Mouse (Mus musculus) embryonic facial prominence, embryonic 15.5 days (tissue): ENCODE data around the gene Tmem140. TPM values are rescaled to one million over a fixed set of nuclear protein-coding genes. Genes with fewer than 3 reads are reported as not detected.

Experiments
- ATAC-seq: fragments of 200-750 bp; cut with Nextera tagmentation; 2 replicates; pipeline ENCODE4 v1.8.0; 2017; ENCODE audit warnings: low read depth, moderate TSS enrichment; ENCODE audit not compliant: insufficient number of reproducible peaks, low FRiP score, low TSS enrichment
- H3K27ac ChIP-seq: fragments of 300-500 bp; sonication (generic); replicated peaks from 2 replicates; pipeline ENCODE4 v1.5.1; 2015; ENCODE audit warnings: mild to moderate bottlenecking, inconsistent platforms
- H3K27me3 ChIP-seq: fragments of 300-500 bp; sonication (generic); 2 replicates; pipeline ENCODE4 v1.6.1; 2015; ENCODE audit warnings: inconsistent platforms
- H3K36me3 ChIP-seq: fragments of 300-500 bp; sonication (generic); 2 replicates; pipeline ENCODE4 v1.6.1; 2015; ENCODE audit warnings: mild to moderate bottlenecking, inconsistent platforms
- H3K4me1 ChIP-seq: fragments of 300-500 bp; sonication (generic); 2 replicates; pipeline ENCODE4 v1.6.1; 2015; ENCODE audit warnings: inconsistent platforms
- H3K4me2 ChIP-seq: fragments of 300-500 bp; sonication (generic); replicated peaks from 2 replicates; pipeline ENCODE4 v1.6.1; 2015; ENCODE audit warnings: mild to moderate bottlenecking, inconsistent platforms
- H3K4me3 ChIP-seq: fragments of 300-500 bp; sonication (generic); replicated peaks from 2 replicates; pipeline ENCODE4 v1.5.1; 2015; ENCODE audit warnings: mild to moderate bottlenecking, inconsistent platforms
- H3K9ac ChIP-seq: fragments of 300-500 bp; sonication (generic); 2 replicates; pipeline ENCODE4 v1.6.1; 2015; ENCODE audit warnings: inconsistent platforms
- H3K9me3 ChIP-seq: fragments of 300-500 bp; sonication (generic); replicated peaks from 2 replicates; pipeline ENCODE4 v1.6.1; 2016; ENCODE audit warnings: inconsistent platforms
- WGBS: fragments of 180-500 bp; shearing (Covaris S2); methylation state at CpG from one replicate; pipeline ENCODE4 v1.1.7; 2015; 5-methylcytosine and 5-hydroxymethylcytosine counted together
- polyA plus RNA-seq: library from polyadenylated mRNA; unstranded; fragments of >200 nt; fragmentation: Nextera tagmentation; extraction: Ambion mirVana; gene quantifications from 2 replicates; pipeline ENCODE4 v1.2.1, GENCODE M21; 2015

Gene Tmem140
- 3.0 and 3.9 TPM in 2 replicates for polyA plus RNA-seq

DNA sequence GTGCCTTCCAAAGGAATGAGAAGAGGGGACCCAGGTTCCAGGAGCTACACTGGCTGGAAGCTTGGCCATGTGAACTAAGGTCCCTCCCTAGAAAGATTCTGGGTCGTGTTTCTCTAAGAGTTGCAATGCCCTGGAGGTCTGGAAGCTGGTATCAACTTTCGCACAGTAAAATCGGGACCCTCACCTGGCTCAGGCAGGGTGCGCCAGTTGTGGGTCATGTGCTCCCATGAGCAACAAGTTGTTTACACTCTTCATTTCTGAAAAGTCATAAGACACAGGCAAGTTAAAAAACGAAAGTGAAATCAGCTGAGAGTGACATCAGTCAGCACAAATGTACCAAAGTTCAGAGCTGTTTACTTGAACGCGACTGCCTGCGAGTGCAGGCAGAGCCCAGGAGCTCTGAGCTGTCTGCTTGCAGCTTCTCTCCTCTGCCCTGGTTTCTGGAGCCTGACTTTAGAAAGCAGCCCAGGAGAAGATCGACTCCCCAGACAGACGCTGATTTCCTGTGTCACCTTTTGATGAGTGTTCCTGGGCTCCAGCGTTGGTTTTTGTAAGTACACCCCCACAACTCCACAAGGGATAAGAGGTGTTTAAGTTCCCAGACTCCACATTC, at the start of gene Tmem140:
Gene Tmem140 (plus strand): TSS at position 356 of the 613 bp plus-strand sequence.
- Histone ChIP-seq H3K4me3 (peak within 1 kb of the TSS; percentile 24), H3K27me3 (no peaks in the 10 kb centered on the region), H3K36me3 (no peaks in the 10 kb centered on the region), H3K4me1 (peaks cover 32% of the 10 kb centered on the region), H3K27ac (peak within 1 kb of the TSS; percentile 48; the same call in 1 of the 2 replicates), H3K9me3 (no peaks in the 10 kb centered on the region), H3K9ac (0 out of 2 replicates have a peak within 1 kb of the TSS, but pooled peaks have one; percentile 1), H3K4me2 (peak within 1 kb of the TSS; percentile 38)
- WGBS = 17% methylated on average over 11 of the region's 11 CpGs
- no peak for ATAC-seq

DNA sequence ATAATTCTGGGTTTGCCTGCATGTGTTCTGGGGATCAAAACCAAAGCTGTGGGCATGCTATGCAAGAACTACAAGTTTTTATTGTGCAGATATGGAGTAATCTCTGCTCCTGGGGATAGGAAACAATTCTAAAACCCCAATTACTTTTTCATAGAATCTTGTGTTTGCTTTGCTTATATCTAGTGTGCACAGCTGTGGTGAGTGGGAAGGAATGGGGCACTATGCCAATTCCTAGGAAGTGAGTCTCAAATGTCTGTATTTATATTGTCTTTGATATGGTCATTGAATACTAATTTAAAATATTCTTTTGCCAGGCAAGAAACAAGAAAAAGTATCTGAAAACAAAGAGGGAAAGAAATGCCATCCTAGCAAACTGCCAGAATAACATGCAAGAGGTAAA, 38.5 kb upstream of the Tmem140 start:
- no peak overlapping the region for H3K27ac ChIP-seq
- no peaks in the 10 kb centered on the region for H3K4me1 ChIP-seq
- no peaks in the 10 kb centered on the region for H3K9me3 ChIP-seq
- no peaks in the 10 kb centered on the region for H3K36me3 ChIP-seq
- H3K4me3 ChIP-seq = no peak overlapping the region
- no peaks in the 10 kb centered on the region for H3K27me3 ChIP-seq
- H3K9ac ChIP-seq = no peak overlapping the region
- ATAC-seq = no peak
- no peak overlapping the region for H3K4me2 ChIP-seq

- Histone ChIP-seq H3K36me3 (no peaks in the 10 kb centered on the region), H3K27ac (no peak overlapping the region), H3K4me2 (no peak overlapping the region), H3K27me3 (no peaks in the 10 kb centered on the region), H3K4me3 (no peak overlapping the region), H3K9ac (no peak overlapping the region), H3K4me1 (no peaks in the 10 kb centered on the region), H3K9me3 (no peaks in the 10 kb centered on the region)
- WGBS = 95% methylated on average over 5 of the region's 5 CpGs
- no peak for ATAC-seq
Observed at GRCm38 (mm10) chr6:34832352-34832751, 30.6 kb upstream of the Tmem140 start.

GRCm38 (mm10) chr6:34861546-34862053, 1.3 kb upstream of the Tmem140 start:
- no peak overlapping the region for H3K4me3 ChIP-seq
- no peak overlapping the region for H3K4me2 ChIP-seq
- WGBS = 93% methylated on average over 11 of the region's 11 CpGs
- no peaks in the 10 kb centered on the region for H3K9me3 ChIP-seq
- no peaks in the 10 kb centered on the region for H3K27me3 ChIP-seq
- H3K9ac ChIP-seq = no peak overlapping the region
- peaks cover 25% of the 10 kb centered on the region for H3K4me1 ChIP-seq
- ATAC-seq = no peak
- H3K27ac ChIP-seq = no peak overlapping the region
- no peaks in the 10 kb centered on the region for H3K36me3 ChIP-seq

DNA sequence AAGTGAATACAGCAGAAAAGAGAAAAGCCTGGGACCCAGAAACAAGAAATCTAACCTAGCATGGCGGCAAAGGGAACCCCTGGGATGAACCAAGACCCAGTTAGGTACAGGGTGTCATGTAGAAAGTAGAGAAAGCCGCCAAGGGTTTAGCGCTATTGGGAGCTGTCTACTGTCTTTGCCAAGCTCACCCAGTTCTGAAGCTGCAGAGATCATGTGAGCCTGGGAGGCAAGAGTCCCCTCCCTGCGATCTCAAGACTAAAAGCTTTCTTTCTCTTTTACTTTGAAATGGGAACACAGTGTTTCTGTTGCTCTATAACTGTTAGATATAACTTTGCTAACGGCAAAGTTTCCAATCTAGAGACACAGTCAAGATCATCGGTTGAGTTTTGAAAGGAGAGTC, 565 bp upstream of the Tmem140 start:
- no peaks in the 10 kb centered on the region for H3K36me3 ChIP-seq
- no peak overlapping the region for H3K9ac ChIP-seq
- 0 out of 2 replicates have a peak overlapping the region, but pooled peaks have one; percentile 24 for H3K4me3 ChIP-seq
- H3K4me2 ChIP-seq = peak overlapping the region; percentile 38; the same call in 1 of the 2 replicates
- peaks cover 32% of the 10 kb centered on the region for H3K4me1 ChIP-seq
- H3K27me3 ChIP-seq = no peaks in the 10 kb centered on the region
- whole genome bisulfite sequencing = 88% methylated on average over 6 of the region's 6 CpGs
- no peak for ATAC-seq
- H3K9me3 ChIP-seq = no peaks in the 10 kb centered on the region
- no peak overlapping the region for H3K27ac ChIP-seq

- no peak overlapping the region for H3K4me2 ChIP-seq
- 44% methylated on average over 9 of the region's 9 CpGs for WGBS
- H3K9ac ChIP-seq = no peak overlapping the region
- H3K27me3 ChIP-seq = no peaks in the 10 kb centered on the region
- H3K27ac ChIP-seq = no peak overlapping the region
- no peaks in the 10 kb centered on the region for H3K9me3 ChIP-seq
- H3K4me3 ChIP-seq = no peak overlapping the region
- H3K4me1 ChIP-seq = peaks cover 32% of the 10 kb centered on the region
- ATAC-seq = no peak
- no peaks in the 10 kb centered on the region for H3K36me3 ChIP-seq
Observed at GRCm38 (mm10) chr6:34863786-34864514, 1.0 kb downstream of the Tmem140 start.

DNA sequence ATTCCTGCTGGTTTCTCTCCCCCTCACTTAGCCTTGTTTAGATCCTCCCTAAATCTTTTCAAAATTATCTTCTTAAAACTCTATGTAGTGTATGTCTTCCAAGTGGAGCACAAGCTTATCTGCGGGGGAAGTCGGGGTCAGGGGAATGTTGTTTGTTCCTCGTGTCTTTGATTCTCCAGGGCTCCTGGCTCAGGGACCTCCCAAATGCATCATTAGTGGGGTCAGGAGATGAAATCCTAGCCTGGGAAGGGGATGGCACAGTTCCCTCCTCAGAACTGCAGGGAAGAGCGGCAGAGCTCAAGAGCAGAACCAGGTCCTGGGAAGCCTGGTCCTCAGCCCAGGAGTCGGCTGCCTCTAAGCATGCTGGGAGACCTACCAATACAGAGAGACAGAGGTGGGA, 2.3 kb downstream of the Tmem140 start:
- WGBS = 53% methylated on average over 5 of the region's 5 CpGs
- H3K9ac ChIP-seq = no peak overlapping the region
- H3K27me3 ChIP-seq = no peaks in the 10 kb centered on the region
- H3K36me3 ChIP-seq = no peaks in the 10 kb centered on the region
- H3K4me1 ChIP-seq = peaks cover 43% of the 10 kb centered on the region
- H3K4me3 ChIP-seq = no peak overlapping the region
- no peaks in the 10 kb centered on the region for H3K9me3 ChIP-seq
- ATAC-seq = no peak
- H3K27ac ChIP-seq = peak overlapping the region; percentile 63
- no peak overlapping the region for H3K4me2 ChIP-seq

GRCm38 (mm10) chr6:34865711-34866593, 3.0 kb downstream of the Tmem140 start:
- peak; percentile 55; the same call in 1 of the 2 replicates for ATAC-seq
- 49% methylated on average over 7 of the region's 7 CpGs for WGBS
- Histone ChIP-seq H3K9me3 (no peaks in the 10 kb centered on the region), H3K4me3 (no peak overlapping the region), H3K36me3 (no peaks in the 10 kb centered on the region), H3K9ac (no peak overlapping the region), H3K4me1 (peaks cover 50% of the 10 kb centered on the region), H3K27ac (peak overlapping the region; percentile 63; the same call in 1 of the 2 replicates), H3K27me3 (no peaks in the 10 kb centered on the region), H3K4me2 (no peak overlapping the region)

- Histone ChIP-seq H3K27me3 (no peaks in the 10 kb centered on the region), H3K36me3 (no peaks in the 10 kb centered on the region), H3K4me2 (no peak overlapping the region), H3K4me1 (peaks cover 56% of the 10 kb centered on the region), H3K9me3 (no peaks in the 10 kb centered on the region), H3K27ac (0 out of 2 replicates have a peak overlapping the region, but pooled peaks have one; percentile 63), H3K9ac (no peak overlapping the region), H3K4me3 (no peak overlapping the region)
- ATAC-seq = no peak
- 41% methylated on average over 8 of the region's 8 CpGs for WGBS
Observed at GRCm38 (mm10) chr6:34866786-34867185, 3.8 kb downstream of the Tmem140 start.

DNA sequence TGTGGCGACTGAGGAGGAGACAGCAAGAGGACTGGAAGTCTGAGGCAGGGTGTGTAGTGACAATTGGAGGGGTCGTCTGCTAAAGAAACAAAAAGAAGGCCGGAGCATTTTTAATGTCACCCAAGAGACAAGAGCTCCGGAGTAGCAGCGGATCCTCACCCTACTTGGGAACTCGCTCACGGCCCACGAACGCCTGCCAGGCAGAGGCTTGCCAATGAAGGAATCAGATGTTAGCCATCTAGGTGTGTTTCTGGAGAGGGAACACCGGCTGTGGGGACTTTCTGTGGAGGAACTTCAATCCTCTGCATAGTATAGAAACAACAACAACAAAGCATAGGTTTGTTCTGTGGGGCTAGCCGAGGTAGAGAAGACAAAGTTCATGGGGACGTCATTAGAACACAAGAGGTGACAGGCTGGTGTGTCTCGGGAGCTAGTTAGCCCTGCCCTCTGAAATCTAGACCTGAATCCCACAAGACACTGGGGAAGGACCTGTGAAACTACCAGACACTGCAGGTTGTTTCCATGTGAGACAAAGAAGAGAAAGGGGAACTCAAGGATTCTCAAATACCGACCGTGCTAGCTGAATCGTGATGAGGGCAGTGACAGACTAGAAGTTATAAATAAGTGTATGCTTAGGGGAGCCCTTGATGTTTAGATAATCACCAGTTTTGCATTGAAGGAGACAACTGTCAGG, 4.5 kb downstream of the Tmem140 start:
- 62% methylated on average over 16 of the region's 16 CpGs for WGBS
- H3K4me2 ChIP-seq = no peak overlapping the region
- peak overlapping the region; percentile 63; the same call in 1 of the 2 replicates for H3K27ac ChIP-seq
- ATAC-seq = no peak
- H3K4me3 ChIP-seq = no peak overlapping the region
- H3K9me3 ChIP-seq = no peaks in the 10 kb centered on the region
- peaks cover 56% of the 10 kb centered on the region for H3K4me1 ChIP-seq
- H3K9ac ChIP-seq = no peak overlapping the region
- no peaks in the 10 kb centered on the region for H3K27me3 ChIP-seq
- no peaks in the 10 kb centered on the region for H3K36me3 ChIP-seq
